Mouse (Mus musculus) layer of hippocampus, adult 9-11 months (tissue): ENCODE data around the gene Zfp362.
A peak's percentile ranks its signal among the peaks of the same experiment; 100 is the strongest.

Experiments used
- DNase-seq: peaks from one replicate; pipeline ENCODE4 v3.0.0; 2022

The Zfp362 gene

GRCm38 (mm10) chr4:128796788-128797187, 9.1 kb downstream of the Zfp362 start:
- no peak for DNase-seq

- DNase-seq, result no peak
Measured at GRCm38 (mm10) chr4:128795596-128795995, 10.2 kb downstream of the Zfp362 start.

DNA sequence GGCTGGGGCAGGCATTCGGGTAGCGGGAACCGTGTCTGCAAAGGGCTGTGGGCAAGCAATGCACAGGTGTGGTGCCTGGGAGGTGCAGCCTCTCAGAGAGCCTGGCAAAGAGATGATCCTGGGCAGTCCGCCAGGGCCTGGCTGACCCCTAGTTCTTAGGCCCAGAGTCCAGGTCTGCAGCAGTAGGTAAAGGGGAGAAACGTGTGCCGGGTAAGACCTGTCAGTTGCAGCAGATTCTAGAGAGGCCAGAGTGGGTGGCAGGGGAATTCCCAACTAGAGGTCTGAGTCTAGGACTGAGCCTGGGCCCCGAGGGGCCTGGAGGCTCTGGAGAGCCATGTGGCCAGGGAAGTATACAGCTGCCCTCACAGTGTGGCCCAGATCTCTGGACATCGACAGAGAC, 11.6 kb downstream of the Zfp362 start:
- no peak for DNase-seq

DNA sequence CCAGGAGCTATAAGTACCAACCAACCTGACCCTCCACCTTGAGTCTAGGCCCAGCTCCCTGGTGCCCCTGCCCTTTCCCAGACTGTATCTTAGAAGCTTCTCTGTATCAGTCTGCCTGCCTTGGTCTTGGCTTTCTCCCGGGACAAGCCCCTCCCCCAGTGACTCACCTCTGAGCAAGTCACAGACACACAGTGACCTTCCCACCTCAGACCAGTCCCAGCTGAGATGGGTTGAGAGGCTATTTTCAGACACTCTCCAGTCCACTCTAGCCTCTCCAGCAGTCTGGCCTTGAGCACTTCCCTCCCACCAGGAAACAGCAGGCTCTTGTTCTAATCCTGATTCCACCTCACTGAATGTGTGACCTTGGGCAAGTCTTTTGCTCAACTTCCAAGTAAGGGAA, 12.1 kb downstream of the Zfp362 start:
- no peak for DNase-seq

- DNase-seq, result no peak
Measured at GRCm38 (mm10) chr4:128789646-128790045, 16.2 kb downstream of the Zfp362 start.

DNA sequence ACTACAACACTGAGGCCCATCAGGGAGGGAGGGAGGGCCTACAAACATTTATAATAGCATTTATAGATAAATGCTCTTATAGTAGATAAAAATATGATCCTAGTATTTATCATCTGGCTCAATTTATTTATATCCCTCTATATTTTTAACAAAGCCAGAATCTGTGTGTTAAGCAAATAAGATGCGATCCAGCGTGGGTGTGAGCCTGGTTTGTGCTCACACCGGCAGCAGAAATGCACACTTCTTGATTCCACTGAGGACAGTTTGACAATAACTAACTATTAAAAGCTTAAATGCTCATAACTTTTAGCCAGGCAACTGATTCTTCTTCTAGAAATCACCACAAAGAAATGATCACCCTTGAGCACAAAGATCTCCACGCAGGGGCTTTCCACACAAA, 17.7 kb downstream of the Zfp362 start:
- DNase-seq, result no peak

DNA sequence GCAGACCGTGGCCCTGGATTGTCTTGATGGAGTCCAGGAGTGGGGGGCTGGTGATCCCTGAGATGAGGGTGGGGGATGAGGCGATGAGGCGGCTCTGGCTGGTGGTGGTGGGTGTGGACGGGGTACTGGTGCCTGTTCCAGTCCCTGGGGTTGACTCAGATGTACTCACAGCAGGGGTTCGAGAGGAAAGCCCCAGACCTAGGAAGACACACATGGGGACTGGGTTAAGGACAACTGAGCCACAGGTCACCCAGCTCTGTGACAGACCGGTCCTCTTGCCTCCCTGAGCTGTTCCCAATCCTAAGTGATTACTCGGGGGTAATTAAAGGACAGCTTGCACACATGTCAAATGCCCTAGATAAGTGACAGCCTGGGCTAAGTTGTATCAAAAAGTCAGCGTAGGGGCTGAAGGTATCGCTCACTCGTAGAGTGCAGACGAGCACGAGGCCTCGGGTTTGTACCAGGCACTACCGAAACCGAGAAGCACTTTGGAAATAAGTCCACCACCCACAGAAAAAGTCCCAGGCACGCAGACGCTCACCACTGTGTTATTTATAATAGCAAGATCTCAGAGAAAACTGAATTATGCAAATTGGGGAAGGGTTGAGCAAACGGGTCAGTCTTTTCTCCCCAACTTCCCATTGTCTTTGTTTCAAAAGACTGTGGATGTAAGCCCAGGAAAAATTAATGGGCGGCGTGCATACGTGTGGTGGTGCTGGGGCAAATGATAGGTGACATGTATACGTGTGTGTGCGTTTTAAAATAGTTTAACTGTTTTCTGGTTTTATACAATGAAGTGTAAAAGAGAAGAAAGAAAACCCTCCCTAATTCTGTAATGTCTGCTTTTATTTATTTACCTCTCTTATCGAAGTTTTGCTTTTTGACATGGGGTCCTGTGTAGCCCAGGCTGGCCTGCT, 18.6 kb downstream of the Zfp362 start:
- DNase-seq, result no peak

- DNase-seq, result no peak
Measured at GRCm38 (mm10) chr4:128785921-128786654, 19.8 kb downstream of the Zfp362 start.

DNA sequence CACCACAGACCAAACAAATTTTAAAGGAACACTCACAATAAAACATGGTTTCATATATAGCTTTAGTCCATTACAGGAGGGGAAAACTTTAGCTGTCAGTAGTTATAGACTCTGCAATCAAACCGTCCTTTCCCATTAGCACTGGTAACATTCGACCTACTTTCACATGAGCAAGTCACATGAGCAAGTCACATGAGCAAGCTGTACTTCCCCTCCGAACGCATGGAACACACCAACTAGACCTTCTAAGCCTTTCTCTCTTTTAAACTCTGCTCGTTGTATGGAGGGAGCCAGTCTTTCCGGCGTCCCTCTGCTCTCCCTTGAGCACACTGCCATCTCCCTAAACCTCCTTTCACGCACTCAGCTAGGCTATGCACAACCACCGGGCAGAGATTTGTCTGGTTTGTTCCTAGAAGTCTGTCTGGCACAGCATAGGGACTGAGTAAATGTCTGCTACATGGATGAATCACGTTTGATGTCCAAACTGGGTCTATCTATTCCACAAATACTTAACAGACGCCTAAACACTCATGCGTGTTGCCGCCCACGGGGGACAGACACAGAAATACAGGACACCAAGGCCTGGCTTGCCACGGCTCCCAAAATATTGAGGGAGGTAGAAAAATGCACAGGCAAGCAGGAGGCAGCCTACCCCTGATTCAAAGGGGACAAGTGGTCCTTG, 20.8 kb downstream of the Zfp362 start:
- DNase-seq, result no peak

GRCm38 (mm10) chr4:128782645-128783044, 23.2 kb downstream of the Zfp362 start:
- no peak for DNase-seq

DNA sequence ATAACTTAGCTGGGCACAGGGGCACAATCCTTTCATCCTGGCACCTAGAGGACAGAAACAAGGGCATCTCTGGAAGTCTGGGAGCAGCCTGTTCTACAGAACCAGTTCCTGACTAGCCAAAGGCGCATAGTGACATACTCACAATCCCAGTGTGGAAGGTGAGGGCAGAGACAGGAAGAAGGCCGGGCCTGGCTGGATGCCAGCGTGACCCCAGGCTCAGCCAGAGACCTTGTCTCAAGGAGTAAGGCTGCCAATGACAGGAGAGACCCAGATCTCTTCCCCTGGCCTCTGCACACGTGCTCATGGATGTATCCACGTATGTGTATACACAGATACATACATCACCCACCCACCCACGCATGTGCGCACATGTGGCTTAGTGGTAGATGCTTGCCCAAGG, 23.8 kb downstream of the Zfp362 start:
- no peak for DNase-seq

DNA sequence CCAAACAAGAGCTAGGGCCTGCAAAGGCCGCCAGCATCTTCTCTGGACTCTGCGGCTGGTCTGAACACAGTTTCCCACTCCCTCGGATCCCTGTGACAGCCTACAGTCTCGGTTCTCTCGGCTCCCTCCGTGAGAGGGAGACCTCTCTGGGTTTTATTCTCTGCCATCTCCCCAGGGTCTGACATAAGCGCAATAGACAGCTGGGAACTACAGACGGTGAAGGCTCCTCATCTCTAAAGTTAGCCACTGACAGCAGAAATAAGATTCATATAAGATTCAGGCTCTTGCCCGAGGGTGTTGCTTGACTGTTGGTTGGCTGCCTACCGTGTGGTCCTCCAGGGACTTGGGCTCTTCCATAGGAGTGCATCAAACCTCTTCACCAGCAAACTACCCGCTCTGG, 28.3 kb downstream of the Zfp362 start:
- no peak for DNase-seq

GRCm38 (mm10) chr4:128776568-128777289, 29.1 kb downstream of the Zfp362 start:
- peak; percentile 35 for DNase-seq

- no peak for DNase-seq
Measured at GRCm38 (mm10) chr4:128774467-128774866, 31.4 kb downstream of the Zfp362 start.

GRCm38 (mm10) chr4:128773820-128774219, 32.0 kb downstream of the Zfp362 start:
- no peak for DNase-seq

- DNase-seq, result no peak
Measured at GRCm38 (mm10) chr4:128770698-128771097, 35.1 kb downstream of the Zfp362 start.

- DNase-seq, result no peak
Measured at GRCm38 (mm10) chr4:128769569-128770355, 36.1 kb downstream of the Zfp362 start.

GRCm38 (mm10) chr4:128768120-128768519, 37.7 kb downstream of the Zfp362 start:
- no peak for DNase-seq

DNA sequence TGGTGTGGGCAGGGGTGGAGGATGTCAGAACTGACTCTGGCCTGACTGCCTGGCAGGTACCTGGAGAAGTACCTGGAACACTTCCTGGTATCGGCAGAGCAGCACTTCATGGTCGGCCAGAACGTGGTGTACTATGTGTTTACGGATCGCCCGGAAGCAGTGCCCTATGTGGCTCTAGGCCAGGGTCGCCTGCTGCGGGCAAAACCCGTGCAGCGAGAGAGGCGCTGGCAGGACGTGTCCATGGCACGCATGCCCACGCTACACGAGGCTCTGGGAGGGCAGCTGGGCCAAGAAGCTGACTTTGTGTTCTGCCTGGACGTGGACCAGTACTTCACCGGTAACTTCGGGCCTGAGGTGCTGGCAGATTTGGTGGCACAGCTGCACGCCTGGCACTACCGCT, 38.9 kb downstream of the Zfp362 start:
- DNase-seq, result no peak

GRCm38 (mm10) chr4:128760029-128760428, 45.8 kb downstream of the Zfp362 start:
- no peak for DNase-seq

DNA sequence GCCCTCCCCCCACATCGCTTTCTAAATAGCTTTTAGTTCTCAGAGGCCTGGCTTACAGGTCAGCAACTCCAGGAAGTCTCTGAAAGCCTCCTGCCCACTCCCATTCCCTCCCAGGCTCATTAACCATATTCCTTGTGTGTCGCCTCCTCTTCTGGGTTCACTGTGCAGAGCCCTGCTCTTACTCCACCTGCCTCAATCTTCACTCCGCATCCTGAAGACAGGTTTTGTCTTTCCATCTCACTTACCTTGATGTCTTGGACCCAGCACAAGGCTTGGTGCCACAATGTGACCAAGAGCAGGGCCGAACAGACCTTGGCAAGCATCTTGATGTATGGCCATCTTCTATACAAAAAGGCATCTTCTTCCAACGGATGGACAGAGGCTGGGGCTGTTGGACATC, 46.6 kb downstream of the Zfp362 start:
- no peak for DNase-seq

DNA sequence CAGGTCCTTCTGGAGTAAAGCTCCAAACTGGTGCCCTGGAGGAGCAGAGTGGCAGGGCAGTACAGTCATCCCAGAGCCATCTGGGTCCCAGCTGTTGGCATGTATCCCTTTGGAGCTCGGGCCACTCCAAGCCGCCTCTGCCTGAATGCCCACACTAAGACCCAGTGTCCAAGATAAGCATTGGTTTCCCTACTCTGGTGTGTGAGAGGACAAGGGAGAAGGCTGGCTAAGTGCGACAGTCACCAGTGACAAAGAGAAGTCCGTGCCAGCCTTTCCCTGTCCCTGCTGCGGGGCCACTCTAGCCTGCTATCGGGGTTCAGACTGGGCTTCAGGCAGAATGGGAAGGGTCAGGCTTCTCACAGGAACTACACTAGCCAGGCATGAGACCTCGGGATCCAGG, 49.9 kb downstream of the Zfp362 start:
- no peak for DNase-seq
